Mouse (Mus musculus) CH12.LX (cell line): ENCODE data around the gene Mcrs1.
"Not testable (repeated sequence)": the region's sequence is repeated elsewhere in the genome, so short reads cannot be mapped to it uniquely, and the experiment has no call there.

ENCODE experiments used
- BHLHE40 ChIP-seq: IDR thresholded peaks from 2 replicates; pipeline ENCODE4 v1.6.1; 2011; ENCODE audit warnings: mild to moderate bottlenecking, low read depth, low read length, improper control_type of control experiment
- CTCF ChIP-seq, 2 experiments: IDR thresholded peaks in 1 of 2; conservative IDR thresholded peaks in 1 of 2; 2 replicates each; pipeline ENCODE4 v1.5.1; 2011 to 2012; ENCODE audit warnings: low read depth in 2 of 2, low read length in 2 of 2, improper control_type of control experiment in 1 of 2, inconsistent platforms in 1 of 2, mild to moderate bottlenecking in 1 of 2, moderate library complexity in 1 of 2
- EP300 ChIP-seq: IDR thresholded peaks from 2 replicates; pipeline ENCODE4 v1.6.1; 2011; ENCODE audit warnings: low read length, improper control_type of control experiment
- GABPA ChIP-seq: IDR thresholded peaks from 2 replicates; pipeline ENCODE4 v1.6.1; 2012; ENCODE audit warnings: low read depth, low read length, improper control_type of control experiment, inconsistent platforms; ENCODE audit not compliant: insufficient replicate concordance
- POLR2A ChIP-seq: IDR thresholded peaks from 2 replicates; pipeline ENCODE4 v1.6.1; 2011; ENCODE audit warnings: low read depth, mild to moderate bottlenecking, improper control_type of control experiment, low read length
- TBP ChIP-seq: conservative IDR thresholded peaks from 2 replicates; pipeline ENCODE4 v1.6.1; 2011; ENCODE audit warnings: low read depth, low read length, improper control_type of control experiment
- TCF12 ChIP-seq: IDR thresholded peaks from 2 replicates; pipeline ENCODE4 v1.6.1; 2014; ENCODE audit warnings: low read depth, mild to moderate bottlenecking, inconsistent platforms, low read length, improper control_type of control experiment
- USF2 ChIP-seq: conservative IDR thresholded peaks from 2 replicates; pipeline ENCODE4 v1.6.1; 2011; ENCODE audit warnings: low read depth, low read length, improper control_type of control experiment
- ZC3H11A ChIP-seq: IDR thresholded peaks from 2 replicates; pipeline ENCODE4 v1.6.1; 2012; ENCODE audit warnings: low read depth, mild to moderate bottlenecking, inconsistent platforms, low read length, improper control_type of control experiment

DNA sequence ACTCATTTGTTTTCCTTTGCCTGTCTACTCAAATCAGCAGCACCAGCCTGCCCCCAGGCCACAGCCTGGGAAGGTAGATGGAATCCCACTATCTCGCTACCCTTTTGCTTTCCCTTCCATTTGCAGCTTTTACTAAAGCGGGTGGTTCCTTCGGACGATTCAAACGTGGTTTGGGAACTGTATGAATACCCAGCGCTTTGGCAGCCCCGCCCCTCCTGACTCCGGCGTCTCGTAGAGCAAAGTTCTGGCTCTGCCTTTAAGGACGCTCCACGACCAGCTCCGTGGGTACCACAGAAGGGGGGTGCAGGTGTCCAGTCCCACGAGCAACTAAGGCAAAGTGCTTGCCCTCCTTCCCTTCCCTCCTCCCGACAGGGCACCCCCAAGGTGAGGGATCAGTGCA, 650 bp downstream of the Mcrs1 start:
- not testable (repeated sequence) for TF ChIP-seq CTCF (conservative IDR thresholded peaks at IDR 0.05 in 1 of 2, IDR thresholded peaks at IDR 0.05 in 1 of 2; ENCODE audit: low read depth in 2 of 2, low read length in 2 of 2); GABPA; POLR2A; TCF12; TBP; ZC3H11A; USF2; BHLHE40; EP300
